Mouse (Mus musculus): ENCODE data around the gene Syne3. TPM values are rescaled to one million over a fixed set of nuclear protein-coding genes. Genes with fewer than 3 reads are reported as not detected.

Gene Syne3
- total RNA-seq, 1 experiment = 1.5 TPM

DNA sequence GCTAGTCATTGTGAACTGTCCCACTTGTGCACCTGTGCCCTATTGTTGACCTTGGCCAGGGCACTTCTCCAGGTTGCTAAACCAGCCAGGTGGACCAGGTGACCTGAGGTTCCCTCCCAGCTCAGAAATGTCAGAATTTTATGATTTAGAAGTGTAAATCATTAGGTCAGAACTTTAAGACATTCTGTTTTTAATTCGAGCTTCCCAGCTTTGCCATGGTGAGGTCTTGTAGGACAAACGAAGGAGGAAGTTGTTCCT, 4.0 kb downstream of the Syne3 start:
- no peak for TF ChIP-seq CHD2 (IDR thresholded peaks at IDR 0.05; ENCODE audit: low read depth, low read length)
- TF ChIP-seq ZNF384 (IDR thresholded peaks at IDR 0.05; ENCODE audit: low read depth, low read length) = no peak
- TF ChIP-seq MAFK (IDR thresholded peaks at IDR 0.05; ENCODE audit: insufficient read depth, low read depth, low read length) = no peak
- no peak for TF ChIP-seq ZC3H11A (IDR thresholded peaks at IDR 0.05; ENCODE audit: borderline replicate concordance, low read depth, low read length)
- TF ChIP-seq HCFC1 (IDR thresholded peaks at IDR 0.05; ENCODE audit: borderline replicate concordance, insufficient read depth, low read length) = no peak
- Histone ChIP-seq H3K27ac (ENCODE audit: insufficient read depth, low read depth, low read length, poor library complexity, severe bottlenecking) (no peak overlapping the region), H3K36me3 (ENCODE audit: control insufficient read depth, insufficient read depth, low read length, poor library complexity, severe bottlenecking) (no peaks in the 10 kb centered on the region), H3K9ac (ENCODE audit: insufficient read depth, low read depth, low read length, poor library complexity, severe bottlenecking) (no peak overlapping the region), H3K4me1 (ENCODE audit: control insufficient read depth in 2 of 2, insufficient read depth in 2 of 2, low read length in 2 of 2, poor library complexity in 1 of 2) (peaks cover 0 to 26% of the 10 kb centered on the region in 2 experiments; a peak in 3 of 4 replicates), H3K9me3 (ENCODE audit: control insufficient read depth, insufficient read depth, low read depth, low read length) (no peaks in the 10 kb centered on the region), H3K4me3 (ENCODE audit: insufficient read depth in 1 of 2, low read depth in 1 of 2, low read length in 2 of 2, poor library complexity in 1 of 2, severe bottlenecking in 1 of 2) (no peak overlapping the region)
- DNase-seq (ENCODE audit: low read depth, low spot score) = no peak
- in situ Hi-C loops (cut with MboI; ENCODE audit: low sequenced_read_pairs in 2 of 2, unreplicated experiment in 2 of 2) = no loop called here

DNA sequence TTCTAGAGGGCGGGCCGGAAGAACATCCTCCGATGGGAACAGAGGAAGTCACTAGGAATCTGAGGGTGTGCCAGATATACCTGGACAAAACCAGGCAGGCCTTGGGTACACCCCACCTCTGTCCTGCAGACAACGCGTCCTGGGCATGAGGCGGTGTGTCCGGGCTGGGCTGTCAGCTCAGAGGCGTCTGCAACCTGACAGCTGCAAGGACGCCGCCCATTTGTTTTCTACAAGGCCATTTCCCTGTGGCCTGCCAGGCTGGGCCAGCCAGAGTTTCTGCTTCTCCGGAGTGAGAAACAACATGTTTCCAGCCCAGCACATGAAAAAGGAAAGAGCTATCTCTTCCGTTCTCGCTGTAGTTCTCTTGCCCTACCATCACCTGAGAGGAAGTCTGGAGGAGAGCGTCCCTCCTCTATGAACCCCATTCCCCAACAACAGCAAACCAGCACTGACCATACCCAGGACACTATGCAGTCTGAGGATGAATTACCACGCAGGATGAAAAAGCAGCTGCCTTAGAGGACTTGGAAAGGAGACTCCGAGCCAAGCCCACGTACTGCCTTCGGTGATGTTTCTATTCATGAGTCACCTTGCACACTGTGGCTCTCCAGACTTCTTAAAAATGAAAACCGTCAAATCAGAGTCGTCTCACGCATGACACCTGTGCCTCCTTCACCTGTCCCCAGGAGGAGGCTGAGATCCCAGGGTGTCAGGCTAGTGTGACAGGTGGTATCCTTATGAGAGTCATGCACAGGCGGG, 4.5 kb downstream of the Syne3 start:
- no peaks in the 10 kb centered on the region for H3K9me3 ChIP-seq (ENCODE audit: control insufficient read depth, insufficient read depth, low read depth, low read length)
- in situ Hi-C loops (cut with MboI; ENCODE audit: low sequenced_read_pairs in 2 of 2, unreplicated experiment in 2 of 2) = no loop called here
- TF ChIP-seq CHD2 (IDR thresholded peaks at IDR 0.05; ENCODE audit: low read depth, low read length) (no peak), ZNF384 (IDR thresholded peaks at IDR 0.05; ENCODE audit: low read depth, low read length) (no peak), ZC3H11A (IDR thresholded peaks at IDR 0.05; ENCODE audit: borderline replicate concordance, low read depth, low read length) (no peak)
- no peak overlapping the region for H3K4me3 ChIP-seq (ENCODE audit: insufficient read depth in 1 of 2, low read depth in 1 of 2, low read length in 2 of 2, poor library complexity in 1 of 2, severe bottlenecking in 1 of 2)
- H3K9ac ChIP-seq (ENCODE audit: insufficient read depth, low read depth, low read length, poor library complexity, severe bottlenecking) = no peak overlapping the region
- peaks cover 0 to 30% of the 10 kb centered on the region in 2 experiments; a peak in 3 of 4 replicates for H3K4me1 ChIP-seq (ENCODE audit: control insufficient read depth in 2 of 2, insufficient read depth in 2 of 2, low read length in 2 of 2, poor library complexity in 1 of 2)
- no peak for DNase-seq (ENCODE audit: low read depth, low spot score)
- H3K36me3 ChIP-seq (ENCODE audit: control insufficient read depth, insufficient read depth, low read length, poor library complexity, severe bottlenecking) = no peaks in the 10 kb centered on the region
- no peak overlapping the region for H3K27ac ChIP-seq (ENCODE audit: insufficient read depth, low read depth, low read length, poor library complexity, severe bottlenecking)

DNA sequence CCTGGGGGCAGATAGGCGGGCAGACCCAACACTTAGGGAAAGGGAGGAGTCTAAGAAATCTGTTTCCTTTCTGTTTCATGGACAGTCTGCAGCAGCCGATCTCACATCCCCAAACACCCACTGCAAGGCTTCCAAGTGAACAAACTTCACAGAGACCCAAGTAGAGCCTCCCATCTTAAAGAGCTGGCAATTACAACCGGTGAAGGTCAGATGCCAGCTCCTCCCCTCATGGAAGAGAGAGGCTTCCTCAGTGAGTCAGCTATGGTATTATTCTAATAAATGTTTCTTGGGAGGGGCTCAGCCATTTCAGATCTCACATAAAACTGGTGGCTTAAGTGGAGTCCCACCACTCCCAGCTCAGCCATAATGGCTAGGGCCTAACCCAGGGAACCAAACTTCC, 5.9 kb downstream of the Syne3 start:
- Histone ChIP-seq H3K4me3 (ENCODE audit: insufficient read depth in 1 of 2, low read depth in 1 of 2, low read length in 2 of 2, poor library complexity in 1 of 2, severe bottlenecking in 1 of 2) (no peak overlapping the region), H3K36me3 (ENCODE audit: control insufficient read depth, insufficient read depth, low read length, poor library complexity, severe bottlenecking) (no peaks in the 10 kb centered on the region), H3K9me3 (ENCODE audit: control insufficient read depth, insufficient read depth, low read depth, low read length) (no peaks in the 10 kb centered on the region), H3K27ac (ENCODE audit: insufficient read depth, low read depth, low read length, poor library complexity, severe bottlenecking) (no peak overlapping the region), H3K4me1 (ENCODE audit: control insufficient read depth in 2 of 2, insufficient read depth in 2 of 2, low read length in 2 of 2, poor library complexity in 1 of 2) (peaks cover 3 to 29% of the 10 kb centered on the region in 2 experiments; a peak in 3 of 4 replicates), H3K9ac (ENCODE audit: insufficient read depth, low read depth, low read length, poor library complexity, severe bottlenecking) (no peak overlapping the region)
- in situ Hi-C loops (cut with MboI; ENCODE audit: low sequenced_read_pairs in 2 of 2, unreplicated experiment in 2 of 2) = no loop called here
- no peak for TF ChIP-seq HCFC1 (IDR thresholded peaks at IDR 0.05; ENCODE audit: borderline replicate concordance, insufficient read depth, low read length)
- no peak for TF ChIP-seq MAFK (IDR thresholded peaks at IDR 0.05; ENCODE audit: insufficient read depth, low read depth, low read length)
- TF ChIP-seq ZNF384 (IDR thresholded peaks at IDR 0.05; ENCODE audit: low read depth, low read length) = no peak
- no peak for TF ChIP-seq CHD2 (IDR thresholded peaks at IDR 0.05; ENCODE audit: low read depth, low read length)
- no peak for TF ChIP-seq ZC3H11A (IDR thresholded peaks at IDR 0.05; ENCODE audit: borderline replicate concordance, low read depth, low read length)
- DNase-seq (ENCODE audit: low read depth, low spot score) = no peak

DNA sequence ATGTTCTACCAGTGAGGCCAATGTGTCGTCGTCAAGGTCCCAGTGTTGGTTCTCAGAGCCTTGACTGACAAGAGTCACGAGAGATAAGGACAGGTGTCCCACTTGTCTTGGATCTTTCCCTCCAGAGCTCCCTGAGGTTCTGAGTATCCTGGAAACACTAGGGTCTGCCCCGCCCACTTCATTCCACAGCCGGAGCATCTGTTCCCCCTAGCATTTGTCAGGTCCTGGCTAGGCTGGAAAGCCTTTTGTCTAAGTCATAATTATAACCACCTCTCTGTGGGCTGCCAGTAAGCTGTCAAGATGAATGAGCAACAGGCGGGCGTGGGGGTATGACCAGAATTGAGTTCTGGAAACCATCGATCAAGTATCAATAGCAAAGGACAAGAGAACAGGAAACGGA, 6.5 kb downstream of the Syne3 start:
- Histone ChIP-seq H3K4me1 (ENCODE audit: control insufficient read depth in 2 of 2, insufficient read depth in 2 of 2, low read length in 2 of 2, poor library complexity in 1 of 2) (peaks cover 4 to 27% of the 10 kb centered on the region in 2 experiments; a peak in 3 of 4 replicates), H3K4me3 (ENCODE audit: insufficient read depth in 1 of 2, low read depth in 1 of 2, low read length in 2 of 2, poor library complexity in 1 of 2, severe bottlenecking in 1 of 2) (no peak overlapping the region), H3K9me3 (ENCODE audit: control insufficient read depth, insufficient read depth, low read depth, low read length) (no peaks in the 10 kb centered on the region), H3K36me3 (ENCODE audit: control insufficient read depth, insufficient read depth, low read length, poor library complexity, severe bottlenecking) (no peaks in the 10 kb centered on the region), H3K27ac (ENCODE audit: insufficient read depth, low read depth, low read length, poor library complexity, severe bottlenecking) (no peak overlapping the region), H3K9ac (ENCODE audit: insufficient read depth, low read depth, low read length, poor library complexity, severe bottlenecking) (no peak overlapping the region)
- in situ Hi-C loops (cut with MboI; ENCODE audit: low sequenced_read_pairs in 2 of 2, unreplicated experiment in 2 of 2) = no loop called here
- DNase-seq (ENCODE audit: low read depth, low spot score) = no peak
- TF ChIP-seq ZC3H11A (IDR thresholded peaks at IDR 0.05; ENCODE audit: borderline replicate concordance, low read depth, low read length) = no peak
